Mouse (Mus musculus): ENCODE measurements at regions not wholly inside any gene's neighbourhood (a gene's known extent, or its start where the extent isn't known, plus 50 kb on each side); places are given as distances from the start of the nearest gene placed in this dataset.

DNA sequence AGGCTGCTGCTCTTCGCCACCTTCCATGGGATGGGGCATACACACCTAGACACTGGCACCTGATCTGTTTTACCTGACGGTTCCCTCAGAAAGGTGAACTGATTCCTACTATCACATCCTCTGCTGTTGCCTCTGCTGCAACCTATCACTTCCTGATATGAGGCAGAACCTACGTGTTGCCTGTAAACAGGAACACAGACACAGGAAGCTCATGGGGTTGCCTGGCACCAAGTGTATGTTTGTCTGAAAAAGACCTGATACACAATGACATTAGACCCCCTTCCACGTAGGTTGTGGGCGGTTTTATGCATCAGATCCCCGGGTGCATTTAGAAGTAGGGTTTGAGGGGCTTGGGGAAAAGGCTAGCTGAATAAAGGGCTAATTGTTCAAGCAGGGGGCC is 190.0 kb upstream of the Eef2kmt start:
- no peaks in the 10 kb centered on the region for H3K4me1 ChIP-seq (ENCODE audit: control insufficient read depth, insufficient read depth, low read length)
- WGBS: 60% methylated on average over 6 of the region's 6 CpGs
- no peak overlapping the region for H3K4me3 ChIP-seq (ENCODE audit: insufficient read depth, low read depth, low read length)
- no peak for TF ChIP-seq CTCF (IDR thresholded peaks at IDR 0.05; ENCODE audit: insufficient read depth, low read depth, low read length)
- TF ChIP-seq POLR2A (IDR thresholded peaks at IDR 0.05; ENCODE audit: insufficient read depth, low read depth, low read length): no peak
- H3K27ac ChIP-seq (ENCODE audit: insufficient read depth, low read depth, low read length): no peak overlapping the region

DNA sequence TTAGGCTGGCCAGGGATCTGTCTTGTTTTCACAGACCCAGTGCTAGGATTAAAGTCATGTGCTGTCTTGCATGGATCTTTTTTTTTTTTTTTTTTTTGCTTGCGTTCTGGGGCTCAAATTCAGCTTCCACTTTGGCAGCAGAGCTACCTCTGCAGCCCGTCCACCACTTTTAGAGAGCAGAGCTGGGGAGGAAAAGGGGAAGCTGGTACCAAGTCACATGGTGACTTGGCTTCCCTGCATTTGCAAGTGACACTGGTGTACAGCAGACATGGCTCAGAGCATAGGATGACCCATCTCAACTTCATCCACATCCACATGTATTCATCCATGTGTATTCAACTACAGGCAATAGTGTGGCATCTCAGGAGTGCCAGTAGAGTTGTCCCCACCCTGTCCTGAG is 189.0 kb upstream of the Eef2kmt start:
- 66% methylated on average over 2 of the region's 2 CpGs for WGBS
- H3K27ac ChIP-seq (ENCODE audit: insufficient read depth, low read depth, low read length): no peak overlapping the region
- no peaks in the 10 kb centered on the region for H3K4me1 ChIP-seq (ENCODE audit: control insufficient read depth, insufficient read depth, low read length)
- TF ChIP-seq POLR2A (IDR thresholded peaks at IDR 0.05; ENCODE audit: insufficient read depth, low read depth, low read length) (no peak), CTCF (IDR thresholded peaks at IDR 0.05; ENCODE audit: insufficient read depth, low read depth, low read length) (no peak)
- no peak overlapping the region for H3K4me3 ChIP-seq (ENCODE audit: insufficient read depth, low read depth, low read length)

GRCm38 (mm10) chr16:5439717-5440116 is 183.9 kb upstream of the Eef2kmt start:
- TF ChIP-seq CTCF (IDR thresholded peaks at IDR 0.05; ENCODE audit: insufficient read depth, low read depth, low read length) (no peak), POLR2A (IDR thresholded peaks at IDR 0.05; ENCODE audit: insufficient read depth, low read depth, low read length) (no peak)
- H3K4me1 ChIP-seq (ENCODE audit: control insufficient read depth, insufficient read depth, low read length): no peaks in the 10 kb centered on the region
- no peak overlapping the region for H3K27ac ChIP-seq (ENCODE audit: insufficient read depth, low read depth, low read length)
- H3K4me3 ChIP-seq (ENCODE audit: insufficient read depth, low read depth, low read length): no peak overlapping the region
- WGBS: 75% methylated on average over 2 of the region's 2 CpGs

GRCm38 (mm10) chr16:5438405-5438804 is 182.6 kb upstream of the Eef2kmt start:
- TF ChIP-seq CTCF (IDR thresholded peaks at IDR 0.05; ENCODE audit: insufficient read depth, low read depth, low read length) (no peak), POLR2A (IDR thresholded peaks at IDR 0.05; ENCODE audit: insufficient read depth, low read depth, low read length) (no peak)
- Histone ChIP-seq H3K4me3 (ENCODE audit: insufficient read depth, low read depth, low read length) (no peak overlapping the region), H3K4me1 (ENCODE audit: control insufficient read depth, insufficient read depth, low read length) (no peaks in the 10 kb centered on the region), H3K27ac (ENCODE audit: insufficient read depth, low read depth, low read length) (no peak overlapping the region)
- whole genome bisulfite sequencing: 93% methylated on average over 2 of the region's 2 CpGs

- TF ChIP-seq POLR2A (IDR thresholded peaks at IDR 0.05; ENCODE audit: insufficient read depth, low read depth, low read length) (no peak), CTCF (IDR thresholded peaks at IDR 0.05; ENCODE audit: insufficient read depth, low read depth, low read length) (no peak)
- WGBS: 87% methylated on average over 5 of the region's 5 CpGs
- H3K27ac ChIP-seq (ENCODE audit: insufficient read depth, low read depth, low read length): no peak overlapping the region
- H3K4me3 ChIP-seq (ENCODE audit: insufficient read depth, low read depth, low read length): no peak overlapping the region
- H3K4me1 ChIP-seq (ENCODE audit: control insufficient read depth, insufficient read depth, low read length): peaks cover 3% of the 10 kb centered on the region; the same call in 1 of the 2 replicates
Observed at GRCm38 (mm10) chr16:5431689-5432088, 175.9 kb upstream of the Eef2kmt start.

DNA sequence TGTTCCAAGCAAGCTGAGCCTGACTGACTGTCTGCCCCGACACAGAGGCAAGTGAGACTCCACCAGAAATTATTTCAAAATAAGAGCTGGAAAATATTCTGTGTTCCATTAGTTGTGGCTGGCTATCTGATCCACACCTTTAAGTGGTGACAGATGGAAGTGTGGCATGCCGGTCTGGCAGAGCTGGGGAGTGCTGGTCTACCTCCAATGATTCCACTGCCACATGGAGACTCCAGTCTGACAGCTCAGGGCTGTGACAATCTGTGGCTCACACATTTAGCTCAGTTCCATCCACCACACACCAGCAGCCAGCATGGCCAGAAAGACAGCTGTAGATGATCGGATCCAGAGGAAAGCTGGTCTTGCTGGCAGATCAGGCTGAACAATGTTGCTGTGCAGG is 175.3 kb upstream of the Eef2kmt start:
- TF ChIP-seq POLR2A (IDR thresholded peaks at IDR 0.05; ENCODE audit: insufficient read depth, low read depth, low read length) (no peak), CTCF (IDR thresholded peaks at IDR 0.05; ENCODE audit: insufficient read depth, low read depth, low read length) (no peak)
- Histone ChIP-seq H3K4me3 (ENCODE audit: insufficient read depth, low read depth, low read length) (no peak overlapping the region), H3K4me1 (ENCODE audit: control insufficient read depth, insufficient read depth, low read length) (peaks cover 3% of the 10 kb centered on the region; the same call in 1 of the 2 replicates), H3K27ac (ENCODE audit: insufficient read depth, low read depth, low read length) (no peak overlapping the region)
- 80% methylated on average over 3 of the region's 3 CpGs for WGBS

GRCm38 (mm10) chr16:5429466-5429865 is 173.7 kb upstream of the Eef2kmt start:
- 90% methylated on average over 2 of the region's 2 CpGs for WGBS
- no peak overlapping the region for H3K4me3 ChIP-seq (ENCODE audit: insufficient read depth, low read depth, low read length)
- H3K27ac ChIP-seq (ENCODE audit: insufficient read depth, low read depth, low read length): no peak overlapping the region
- H3K4me1 ChIP-seq (ENCODE audit: control insufficient read depth, insufficient read depth, low read length): peaks cover 3% of the 10 kb centered on the region; the same call in 1 of the 2 replicates
- TF ChIP-seq CTCF (IDR thresholded peaks at IDR 0.05; ENCODE audit: insufficient read depth, low read depth, low read length) (no peak), POLR2A (IDR thresholded peaks at IDR 0.05; ENCODE audit: insufficient read depth, low read depth, low read length) (no peak)

GRCm38 (mm10) chr16:5425908-5426307 is 170.1 kb upstream of the Eef2kmt start:
- no peak overlapping the region for H3K27ac ChIP-seq (ENCODE audit: insufficient read depth, low read depth, low read length)
- peaks cover 6% of the 10 kb centered on the region; the same call in 1 of the 2 replicates for H3K4me1 ChIP-seq (ENCODE audit: control insufficient read depth, insufficient read depth, low read length)
- H3K4me3 ChIP-seq (ENCODE audit: insufficient read depth, low read depth, low read length): no peak overlapping the region
- WGBS: 79% methylated on average over 2 of the region's 2 CpGs
- no peak for TF ChIP-seq POLR2A (IDR thresholded peaks at IDR 0.05; ENCODE audit: insufficient read depth, low read depth, low read length)
- TF ChIP-seq CTCF (IDR thresholded peaks at IDR 0.05; ENCODE audit: insufficient read depth, low read depth, low read length): no peak

DNA sequence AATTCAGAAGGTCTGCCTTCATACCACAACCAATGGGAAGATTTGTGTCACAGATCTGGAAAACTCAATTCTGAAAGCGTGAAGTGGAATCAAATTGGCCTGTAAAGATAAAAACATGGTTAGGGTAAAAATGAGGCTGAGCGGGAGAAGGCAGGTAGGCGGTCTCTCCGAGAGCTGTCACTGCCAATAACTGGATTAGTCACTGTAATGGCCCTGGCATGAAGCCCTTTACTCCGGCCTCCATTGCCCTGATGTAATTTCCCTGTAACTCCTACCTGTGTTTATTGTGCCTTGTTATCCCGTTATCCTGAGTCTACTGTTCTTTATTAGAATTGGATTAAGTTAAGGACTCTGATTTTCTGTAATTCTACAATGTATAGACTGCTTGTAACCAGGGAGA is 166.3 kb upstream of the Eef2kmt start:
- Histone ChIP-seq H3K27ac (ENCODE audit: insufficient read depth, low read depth, low read length) (no peak overlapping the region), H3K4me3 (ENCODE audit: insufficient read depth, low read depth, low read length) (no peak overlapping the region), H3K4me1 (ENCODE audit: control insufficient read depth, insufficient read depth, low read length) (peaks cover 8% of the 10 kb centered on the region)
- WGBS: 77% methylated on average over 6 of the region's 6 CpGs
- TF ChIP-seq POLR2A (IDR thresholded peaks at IDR 0.05; ENCODE audit: insufficient read depth, low read depth, low read length) (no peak), CTCF (IDR thresholded peaks at IDR 0.05; ENCODE audit: insufficient read depth, low read depth, low read length) (no peak)

DNA sequence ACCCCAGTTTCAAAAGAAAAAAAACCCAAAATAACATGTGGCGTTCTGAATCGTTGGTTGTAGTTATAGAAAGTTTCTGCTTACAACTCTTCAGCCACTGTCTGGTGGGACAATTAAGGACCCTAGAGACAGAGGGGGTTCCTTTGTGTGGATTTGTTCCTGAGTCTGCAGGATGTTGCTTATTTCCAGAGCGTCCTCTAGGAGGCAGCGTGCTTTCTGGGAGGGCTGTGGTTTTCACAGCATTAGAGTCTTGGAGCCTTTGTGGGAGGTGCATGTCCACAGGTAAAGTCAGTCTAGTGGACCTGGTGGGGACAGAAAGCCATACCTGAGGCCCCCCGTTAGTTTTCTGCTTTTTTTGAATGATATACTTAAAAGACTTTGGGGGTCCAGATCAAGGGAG is 165.8 kb upstream of the Eef2kmt start:
- 85% methylated on average over 5 of the region's 5 CpGs for WGBS
- Histone ChIP-seq H3K4me3 (ENCODE audit: insufficient read depth, low read depth, low read length) (no peak overlapping the region), H3K27ac (ENCODE audit: insufficient read depth, low read depth, low read length) (no peak overlapping the region), H3K4me1 (ENCODE audit: control insufficient read depth, insufficient read depth, low read length) (peaks cover 7% of the 10 kb centered on the region)
- no peak for TF ChIP-seq POLR2A (IDR thresholded peaks at IDR 0.05; ENCODE audit: insufficient read depth, low read depth, low read length)
- no peak for TF ChIP-seq CTCF (IDR thresholded peaks at IDR 0.05; ENCODE audit: insufficient read depth, low read depth, low read length)
